Mouse (Mus musculus) intestine, postnatal 0 days (tissue): Measurements from ENCODE around the gene Slc35e3. TPM values are rescaled to one million over a fixed set of nuclear protein-coding genes. Genes with fewer than 3 reads are reported as not detected.

ENCODE experiments used
- ATAC-seq: fragments of 200-750 bp; cut with Nextera tagmentation; 2 replicates; pipeline ENCODE4 v1.8.0; 2017; ENCODE audit warnings: mild to moderate bottlenecking, moderate TSS enrichment, moderate library complexity
- H3K27ac ChIP-seq: fragments of 300-500 bp; sonication (generic); 2 replicates; pipeline ENCODE4 v1.5.1; 2014; ENCODE audit warnings: mild to moderate bottlenecking, low read depth, low read length, moderate library complexity
- H3K27me3 ChIP-seq: fragments of 300-500 bp; sonication (generic); replicated peaks from 2 replicates; pipeline ENCODE4 v1.6.1; 2014; ENCODE audit warnings: low read length, mixed read lengths; ENCODE audit not compliant: control insufficient read depth, insufficient read depth
- H3K36me3 ChIP-seq: fragments of 300-500 bp; sonication (generic); 2 replicates; pipeline ENCODE4 v1.6.1; 2014; ENCODE audit warnings: mild to moderate bottlenecking, moderate library complexity; ENCODE audit not compliant: control insufficient read depth, insufficient read depth
- H3K4me1 ChIP-seq: fragments of 300-500 bp; sonication (generic); replicated peaks from 2 replicates; pipeline ENCODE4 v1.6.1; 2014; ENCODE audit warnings: antibody characterized with exemption, low read length, mixed read lengths; ENCODE audit not compliant: control insufficient read depth, insufficient read depth
- H3K4me2 ChIP-seq: fragments of 300-500 bp; sonication (generic); replicated peaks from 2 replicates; pipeline ENCODE4 v1.6.1; 2014; ENCODE audit warnings: low read depth, mild to moderate bottlenecking, moderate library complexity
- H3K4me3 ChIP-seq: fragments of 300-500 bp; sonication (generic); 2 replicates; pipeline ENCODE4 v1.5.1; 2014; ENCODE audit warnings: low read depth, low read length
- H3K9ac ChIP-seq: fragments of 300-500 bp; sonication (generic); 2 replicates; pipeline ENCODE4 v1.6.1; 2014; ENCODE audit warnings: mild to moderate bottlenecking, low read depth, low read length
- H3K9me3 ChIP-seq: fragments of 300-500 bp; sonication (generic); 2 replicates; pipeline ENCODE4 v1.6.1; 2016; ENCODE audit warnings: mixed run types; ENCODE audit not compliant: control insufficient read depth
- CTCF ChIP-seq: sonication (generic); IDR thresholded peaks from 2 replicates; pipeline ENCODE4 v1.5.1; 2016; ENCODE audit warnings: low read depth, mild to moderate bottlenecking, control low read depth, antibody characterized with exemption, moderate library complexity
- WGBS: fragments of 180-500 bp; shearing (Covaris S2); extraction: QIAGEN DNeasy Blood & Tissue Kit; methylation state at CpG from one replicate; pipeline ENCODE4 v1.1.7; 2014; 5-methylcytosine and 5-hydroxymethylcytosine counted together
- polyA plus RNA-seq: library from polyadenylated mRNA; unstranded; fragments of >200 nt; fragmentation: Nextera tagmentation; extraction: Ambion mirVana; gene quantifications from 2 replicates; pipeline ENCODE4 v1.2.1, GENCODE M21; 2015

Slc35e3 gene
- polyA plus RNA-seq, 1 experiment from 2014 or later: 13.5 TPM

GRCm38 (mm10) chr10:117755799-117756467 lies 9.8 kb upstream of the Slc35e3 start:
- TF ChIP-seq CTCF: no peak
- Histone ChIP-seq H3K9ac (no peak overlapping the region), H3K27ac (no peak overlapping the region), H3K4me1 (no peaks in the 10 kb centered on the region), H3K9me3 (no peaks in the 10 kb centered on the region), H3K4me2 (no peak overlapping the region), H3K27me3 (no peaks in the 10 kb centered on the region), H3K36me3 (peaks cover 77% of the 10 kb centered on the region), H3K4me3 (no peak overlapping the region)
- no peak for ATAC-seq
- 91% methylated on average over 11 of the region's 11 CpGs for WGBS

- no peak overlapping the region for H3K27ac ChIP-seq
- TF ChIP-seq CTCF: no peak
- no peak overlapping the region for H3K4me3 ChIP-seq
- H3K4me1 ChIP-seq: no peaks in the 10 kb centered on the region
- WGBS: 88% methylated on average over 13 of the region's 13 CpGs
- peaks cover 73% of the 10 kb centered on the region for H3K36me3 ChIP-seq
- no peak overlapping the region for H3K4me2 ChIP-seq
- no peak for ATAC-seq
- no peaks in the 10 kb centered on the region for H3K9me3 ChIP-seq
- H3K27me3 ChIP-seq: no peaks in the 10 kb centered on the region
- H3K9ac ChIP-seq: no peak overlapping the region
Observed at GRCm38 (mm10) chr10:117755086-117755798, 9.1 kb upstream of the Slc35e3 start.

DNA sequence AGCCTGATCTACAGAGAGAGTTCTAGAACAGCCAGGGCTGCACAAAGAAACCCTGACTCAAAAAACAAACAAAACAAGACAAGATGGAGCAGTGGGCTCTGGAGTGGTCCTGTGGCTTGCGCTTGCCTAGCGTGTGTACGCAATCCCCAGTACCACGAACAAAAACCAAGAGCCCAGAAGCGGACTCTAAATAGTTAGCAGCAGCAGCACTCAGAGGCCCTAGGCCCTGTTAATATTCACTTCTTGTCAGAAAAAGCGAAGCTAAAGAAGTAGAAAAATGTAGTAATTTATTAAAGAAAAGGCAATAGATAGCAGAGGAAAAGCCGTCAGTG lies 8.4 kb upstream of the Slc35e3 start:
- 94% methylated on average over 7 of the region's 7 CpGs for WGBS

GRCm38 (mm10) chr10:117753711-117754608 lies 7.8 kb upstream of the Slc35e3 start:
- Histone ChIP-seq H3K27ac (no peak overlapping the region), H3K36me3 (peaks cover 72% of the 10 kb centered on the region), H3K4me3 (no peak overlapping the region), H3K27me3 (no peaks in the 10 kb centered on the region), H3K9me3 (no peaks in the 10 kb centered on the region), H3K9ac (no peak overlapping the region), H3K4me2 (no peak overlapping the region), H3K4me1 (no peaks in the 10 kb centered on the region)
- ATAC-seq: no peak
- no peak for TF ChIP-seq CTCF
- 88% methylated on average over 8 of the region's 8 CpGs for WGBS

More for the DNA sequence above, 8.4 kb upstream of the Slc35e3 start:
- Histone ChIP-seq H3K27me3 (no peaks in the 10 kb centered on the region), H3K4me1 (no peaks in the 10 kb centered on the region), H3K9me3 (no peaks in the 10 kb centered on the region), H3K4me3 (no peak overlapping the region), H3K9ac (no peak overlapping the region), H3K27ac (no peak overlapping the region), H3K4me2 (no peak overlapping the region), H3K36me3 (peaks cover 75% of the 10 kb centered on the region)
- no peak for TF ChIP-seq CTCF
- ATAC-seq: no peak

DNA sequence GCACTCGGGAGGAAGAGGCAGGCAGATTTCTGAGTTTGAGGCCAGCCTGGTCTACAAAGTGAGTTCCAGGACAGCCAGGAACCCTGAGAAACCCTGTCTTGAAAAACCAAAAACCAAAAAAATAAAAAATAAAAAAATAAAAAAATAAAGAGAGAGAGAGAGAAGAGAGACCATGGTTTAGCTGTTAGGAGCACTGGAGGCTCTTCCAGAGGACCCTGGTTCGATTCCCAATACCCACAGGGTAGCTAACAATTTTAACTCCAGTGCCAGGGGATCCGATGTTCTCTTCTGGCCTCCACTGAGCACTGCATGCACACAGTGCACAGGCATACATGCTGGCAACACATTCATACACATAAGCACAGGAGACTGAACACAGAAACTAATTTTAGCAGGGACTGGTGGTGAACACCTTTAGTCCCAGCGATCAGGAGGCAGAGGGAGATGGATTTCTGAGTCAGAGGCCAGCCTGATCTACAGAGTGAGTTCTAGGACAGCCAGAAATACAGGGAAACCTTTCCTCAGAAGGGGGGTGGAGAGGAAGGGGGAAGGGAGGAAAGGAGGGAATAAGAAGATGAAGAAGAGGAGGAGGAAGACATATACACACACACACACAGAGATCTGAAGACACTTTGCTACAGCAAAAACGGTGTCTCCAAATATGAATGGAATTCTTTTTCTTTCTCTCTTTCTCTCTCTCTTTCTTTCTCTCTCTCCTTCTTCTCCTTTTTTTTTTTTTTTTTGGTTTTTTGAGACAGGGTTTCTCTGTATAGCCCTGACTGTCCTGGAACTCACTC lies 6.9 kb upstream of the Slc35e3 start:
- no peaks in the 10 kb centered on the region for H3K9me3 ChIP-seq
- H3K4me2 ChIP-seq: no peak overlapping the region
- no peak for ATAC-seq
- no peaks in the 10 kb centered on the region for H3K4me1 ChIP-seq
- H3K27me3 ChIP-seq: no peaks in the 10 kb centered on the region
- H3K27ac ChIP-seq: no peak overlapping the region
- no peak overlapping the region for H3K9ac ChIP-seq
- peaks cover 66% of the 10 kb centered on the region for H3K36me3 ChIP-seq
- no peak for TF ChIP-seq CTCF
- no peak overlapping the region for H3K4me3 ChIP-seq
- 96% methylated on average over 5 of the region's 5 CpGs for WGBS
